Mouse (Mus musculus): ENCODE measurements at regions not wholly inside any gene's neighbourhood (a gene's known extent, or its start where the extent isn't known, plus 50 kb on each side); places are given as distances from the start of the nearest gene placed in this dataset.
"Not testable (repeated sequence)": the region's sequence is repeated elsewhere in the genome, so short reads cannot be mapped to it uniquely, and the experiment has no call there.

DNA sequence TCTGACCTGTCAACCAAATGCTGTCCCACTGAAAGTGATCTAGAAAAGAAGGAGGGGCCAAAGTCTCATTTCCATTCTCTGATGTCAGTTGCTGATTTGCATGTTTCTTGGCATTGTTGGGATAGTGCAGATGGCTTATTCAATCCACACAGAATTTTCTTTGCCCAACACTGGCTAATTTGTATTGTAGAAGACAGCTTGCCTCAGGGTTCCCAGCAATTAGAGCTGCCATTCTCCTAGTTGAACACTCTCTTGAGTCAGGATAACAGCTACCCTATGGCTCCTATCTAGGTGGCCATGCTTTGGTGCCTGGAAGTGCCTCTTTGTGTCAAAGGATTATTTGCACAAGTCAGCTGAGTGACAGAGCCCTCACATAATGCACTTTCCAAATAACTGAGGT, 569.0 kb downstream of the Lrriq3 start:
- DNase-seq, result no peak

GRCm38 (mm10) chr3:155672558-155672957, 579.3 kb downstream of the Lrriq3 start:
- no peak for DNase-seq

GRCm38 (mm10) chr3:155680200-155680599, 587.0 kb downstream of the Lrriq3 start:
- no peak for DNase-seq

DNA sequence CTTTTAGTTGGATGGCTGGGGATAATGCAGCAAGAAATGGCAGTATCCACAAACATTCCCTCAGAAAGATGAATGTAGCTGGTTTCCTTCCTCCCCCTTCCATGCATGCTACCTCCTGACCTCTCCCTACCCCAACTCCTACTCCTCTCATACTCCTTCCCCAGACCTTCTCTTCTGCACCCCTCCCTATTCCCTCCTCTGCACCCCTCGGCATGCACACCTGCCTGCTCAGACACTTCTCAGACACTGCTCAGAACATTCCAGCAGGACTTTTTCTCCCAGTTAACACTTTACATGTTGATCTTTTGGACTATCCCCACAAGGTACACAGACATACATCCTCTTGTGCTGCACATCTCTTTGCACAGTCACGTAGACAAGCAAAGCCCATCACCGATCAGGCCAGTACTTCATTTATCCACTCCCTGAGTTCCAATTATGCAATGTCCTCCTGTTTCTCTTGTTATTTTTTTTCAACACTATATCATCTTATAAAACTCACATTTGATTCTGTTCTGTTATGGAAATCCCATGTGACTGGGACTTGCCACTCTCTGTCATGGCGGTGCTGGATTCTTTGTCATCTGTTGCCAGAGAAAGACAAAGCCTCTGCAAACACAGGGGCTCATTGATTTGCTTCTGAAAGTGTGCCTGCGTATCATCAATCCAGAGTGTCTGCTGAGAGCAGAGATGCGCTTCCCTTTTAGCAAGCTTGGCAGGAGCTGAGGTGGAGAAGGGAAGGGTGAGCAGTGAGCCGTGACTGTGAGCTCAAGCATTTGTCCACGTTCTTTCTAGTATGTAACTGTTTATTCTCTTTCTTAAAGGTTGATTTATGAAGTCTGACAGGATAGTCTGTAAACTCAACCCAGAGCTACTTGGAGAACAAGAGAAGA, 589.9 kb downstream of the Lrriq3 start:
- no peak for DNase-seq

DNA sequence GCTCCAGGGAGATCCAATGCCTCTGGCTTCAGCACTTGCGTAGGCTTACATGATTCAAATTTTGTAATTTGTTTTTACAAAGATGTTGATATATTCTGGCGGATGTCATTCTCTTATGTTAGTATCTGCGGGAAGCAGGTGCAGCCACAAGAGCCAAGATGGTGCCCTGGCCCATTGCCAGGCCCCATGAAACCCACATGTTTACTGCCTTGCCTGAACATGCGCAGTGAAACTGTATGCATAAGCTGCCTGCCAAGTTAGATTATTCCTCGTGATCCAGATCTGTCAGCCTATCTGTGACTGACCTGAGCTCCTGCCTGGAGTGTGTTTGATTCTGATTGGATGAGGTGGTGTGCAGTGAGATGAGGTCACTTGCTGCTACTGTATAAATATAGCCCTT, 595.1 kb downstream of the Lrriq3 start:
- no peak for DNase-seq

- DNase-seq, result no peak
Measured at GRCm38 (mm10) chr3:155723011-155723510, 629.8 kb downstream of the Lrriq3 start.

DNA sequence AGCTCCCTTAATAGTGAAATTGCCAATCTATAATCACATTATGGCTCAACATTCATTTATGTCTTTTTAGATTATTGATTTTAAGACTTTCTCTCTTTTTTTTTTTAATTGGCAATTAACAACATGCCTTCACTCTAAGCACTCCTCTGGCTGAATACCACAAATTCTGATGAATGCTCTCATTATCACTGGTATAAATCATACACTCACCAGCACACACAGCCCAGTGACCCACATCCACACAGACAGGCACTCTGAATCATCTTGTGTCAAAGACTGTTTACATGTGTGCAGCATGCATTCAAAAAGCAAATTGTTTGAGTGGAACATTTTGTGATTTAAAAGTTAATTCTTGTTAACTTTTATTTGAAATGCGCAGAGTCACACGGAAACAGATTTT, 649.2 kb downstream of the Lrriq3 start:
- DNase-seq, result no peak

GRCm38 (mm10) chr3:155746601-155747000, 653.4 kb downstream of the Lrriq3 start:
- not testable (repeated sequence) for DNase-seq

DNA sequence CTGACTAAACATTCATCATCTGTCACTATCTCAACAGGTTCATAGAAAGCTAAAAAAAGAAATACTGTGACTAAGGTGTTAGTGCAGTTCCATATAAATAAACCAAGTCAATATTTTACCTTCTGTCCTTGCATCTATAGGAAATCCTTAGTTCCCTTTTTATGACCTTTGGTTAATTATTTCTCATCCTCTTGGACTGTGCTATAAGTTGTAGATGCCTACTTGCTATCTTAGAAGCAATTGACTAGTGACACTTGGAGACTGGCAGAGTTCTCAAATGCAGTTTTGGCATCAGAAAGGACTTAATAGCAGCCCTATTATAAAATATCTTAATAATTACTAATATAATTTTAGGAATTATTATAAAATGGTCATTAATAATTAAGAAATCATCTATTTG, 654.3 kb downstream of the Lrriq3 start:
- DNase-seq, result no peak

DNA sequence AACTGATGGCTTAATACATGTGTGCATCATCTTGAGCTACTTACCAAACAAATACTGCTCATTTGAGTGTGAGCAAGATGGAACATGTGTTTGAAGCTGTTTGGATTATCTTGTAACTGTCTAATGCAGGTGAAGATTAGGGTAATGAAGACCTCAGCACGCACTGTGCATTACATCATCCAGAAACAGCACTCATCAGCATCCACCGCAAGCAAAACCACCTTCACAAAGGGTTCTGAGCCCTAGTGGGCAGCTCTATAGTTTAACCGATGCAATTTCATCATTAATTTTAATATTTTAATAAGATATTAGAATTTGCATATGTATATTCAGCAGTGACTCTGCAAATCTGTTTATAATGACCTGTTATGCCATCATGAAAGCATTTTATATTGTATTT, 664.1 kb downstream of the Lrriq3 start:
- DNase-seq, result no peak

GRCm38 (mm10) chr3:155776019-155776418, 682.8 kb downstream of the Lrriq3 start:
- DNase-seq, result no peak

DNA sequence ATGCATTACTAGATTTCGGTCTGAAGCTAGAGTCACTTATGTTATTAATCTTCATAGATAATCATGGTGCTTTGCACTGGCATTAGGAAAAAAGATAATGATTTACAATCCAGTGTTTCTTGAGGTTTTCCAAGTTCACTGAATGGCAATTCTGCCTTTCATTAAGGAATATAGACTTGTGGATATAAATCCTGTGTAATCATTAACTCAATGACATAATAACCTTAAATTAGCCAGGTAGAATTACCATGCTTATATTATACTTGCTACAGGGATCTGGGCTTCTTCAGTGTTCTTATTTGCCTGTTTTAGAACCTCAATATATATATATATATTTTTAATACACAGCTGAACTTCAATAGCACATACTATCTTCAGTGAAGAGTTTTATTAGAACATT, 683.8 kb downstream of the Lrriq3 start:
- no peak for DNase-seq

DNA sequence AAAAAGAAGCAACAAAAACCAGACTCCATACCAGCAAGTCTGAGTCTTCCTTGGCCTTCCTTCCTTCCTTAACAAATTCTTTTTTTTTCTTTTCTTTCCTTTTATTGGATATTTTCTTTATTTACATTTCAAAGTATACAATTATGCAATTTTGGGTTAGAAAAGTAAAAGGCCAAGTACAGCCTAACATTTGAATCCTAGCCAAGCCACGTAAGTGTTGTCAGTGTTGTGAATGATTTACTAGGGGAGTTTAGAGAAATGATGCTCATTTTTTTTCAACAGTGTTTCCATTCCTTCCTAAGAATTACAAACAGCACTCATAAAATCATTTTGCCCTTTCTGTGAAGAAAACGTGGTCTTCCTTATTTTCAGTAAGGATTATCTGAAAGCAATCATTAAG, 722.5 kb downstream of the Lrriq3 start:
- no peak for DNase-seq

GRCm38 (mm10) chr3:155824863-155825262, 731.6 kb downstream of the Lrriq3 start:
- DNase-seq, result no peak

- DNase-seq, result no peak
Measured at GRCm38 (mm10) chr3:155866286-155866685, 695.3 kb upstream of the Negr1 start.

DNA sequence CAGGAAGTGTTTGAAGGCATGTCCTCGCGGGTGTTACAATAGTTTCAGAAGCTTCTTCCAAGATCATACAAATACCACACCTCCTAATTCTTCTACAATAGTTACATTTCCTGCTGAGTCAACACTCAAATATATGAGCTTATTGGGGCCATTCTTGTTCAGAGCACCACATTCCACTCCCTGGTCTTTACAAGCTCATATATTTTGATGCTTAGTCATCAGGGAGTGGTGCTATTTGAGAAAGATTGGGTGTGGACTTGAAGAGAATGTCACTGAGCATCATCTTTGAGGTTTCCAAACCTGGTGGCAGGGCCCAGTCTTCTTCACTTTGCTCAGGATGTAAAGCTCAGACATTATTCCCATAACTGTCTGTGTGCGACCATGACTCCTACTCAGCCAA, 685.9 kb upstream of the Negr1 start:
- no peak for DNase-seq

GRCm38 (mm10) chr3:155878401-155878800, 683.2 kb upstream of the Negr1 start:
- no peak for DNase-seq

- DNase-seq, result no peak
Measured at GRCm38 (mm10) chr3:155880722-155881121, 680.9 kb upstream of the Negr1 start.

DNA sequence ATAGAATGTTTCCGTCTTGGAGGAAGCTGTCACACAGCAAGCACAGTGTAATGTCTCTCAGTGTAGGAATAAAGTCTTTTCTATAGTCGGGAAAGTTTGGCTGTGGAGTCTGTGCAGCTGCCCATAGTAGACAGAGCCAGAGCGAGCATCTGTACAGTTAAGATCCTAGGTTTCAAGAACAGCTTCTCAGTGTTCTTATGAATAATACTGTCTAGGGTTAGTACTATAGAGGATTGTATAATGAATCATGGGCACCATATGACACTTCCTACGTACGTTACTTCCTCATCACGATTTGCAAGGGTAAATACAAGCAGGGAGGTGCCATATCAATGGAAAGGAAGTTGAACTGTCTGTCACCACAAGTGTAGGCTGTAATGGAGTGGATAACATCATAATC, 645.6 kb upstream of the Negr1 start:
- DNase-seq, result no peak

GRCm38 (mm10) chr3:155942896-155943295, 618.7 kb upstream of the Negr1 start:
- DNase-seq, result no peak

DNA sequence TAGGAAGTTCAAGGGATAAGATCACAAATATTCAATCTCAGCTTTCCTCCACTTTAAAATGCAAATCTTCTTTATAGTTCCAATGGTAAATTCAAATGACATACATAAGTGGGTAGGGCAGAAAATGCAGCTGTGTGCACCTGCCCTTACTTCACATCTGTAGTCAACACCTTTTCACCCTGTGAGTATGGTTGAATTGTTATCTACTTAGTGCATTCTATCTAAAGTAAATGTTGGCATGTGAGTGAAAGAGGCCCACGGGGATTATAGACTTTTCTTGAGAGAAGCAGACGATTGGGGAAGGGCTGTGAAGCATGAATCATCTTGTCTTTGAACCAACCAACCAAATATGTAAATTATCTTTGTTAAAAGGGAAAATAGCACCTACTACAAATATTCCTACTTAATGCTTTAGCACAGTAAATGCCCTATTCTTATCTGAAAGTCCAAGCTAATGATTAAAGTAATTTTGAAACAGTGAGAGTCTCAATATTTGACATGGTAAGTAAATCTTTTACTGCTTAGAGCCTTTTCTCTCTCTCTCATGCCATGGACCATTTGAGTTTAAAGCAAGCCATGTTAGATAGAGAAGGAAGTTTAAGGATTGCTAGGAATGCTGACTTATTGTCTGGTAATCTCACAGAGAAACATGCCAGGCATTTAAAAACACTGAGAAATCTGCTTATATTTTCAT, 617.4 kb upstream of the Negr1 start:
- DNase-seq, result no peak

DNA sequence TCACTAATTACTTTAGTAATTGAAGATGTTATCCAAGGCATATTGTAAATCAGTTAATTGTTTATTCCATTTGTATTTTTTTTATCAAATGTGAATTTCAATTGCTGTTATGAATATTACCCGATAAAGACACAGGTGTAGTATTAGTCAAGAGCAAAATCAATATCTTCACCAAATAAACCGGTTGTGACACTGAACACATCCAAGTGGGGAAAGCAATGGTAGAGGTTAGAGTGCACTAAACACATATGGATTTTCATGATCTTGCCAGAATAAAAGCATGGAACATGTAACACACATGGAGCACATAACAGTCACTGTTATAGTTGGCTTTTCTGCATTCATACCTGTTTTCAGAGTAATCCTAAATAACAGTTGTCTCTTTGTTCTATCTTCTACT, 616.4 kb upstream of the Negr1 start:
- DNase-seq, result no peak

GRCm38 (mm10) chr3:155962496-155962895, 599.1 kb upstream of the Negr1 start:
- not testable (repeated sequence) for DNase-seq

DNA sequence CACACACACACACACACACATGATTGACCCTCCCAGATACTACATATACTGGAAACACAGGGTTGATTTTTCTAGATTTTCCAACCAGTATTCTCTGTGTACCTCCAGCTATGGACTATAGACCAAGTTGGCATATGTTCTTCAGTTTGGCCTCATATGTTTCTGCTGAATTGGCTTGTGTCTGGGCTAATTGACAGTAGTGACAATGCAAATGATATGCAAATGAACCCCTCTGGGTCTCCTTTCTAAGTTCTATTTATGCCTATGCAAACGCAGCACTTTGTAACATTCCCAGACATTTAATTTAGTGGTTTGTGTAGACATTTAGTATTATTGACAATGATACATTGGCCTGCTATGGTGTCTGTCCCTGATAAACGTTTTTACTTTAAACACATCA, 582.0 kb upstream of the Negr1 start:
- no peak for DNase-seq
